Mouse (Mus musculus): ENCODE data around the gene Slc16a4. TPM values are rescaled to one million over a fixed set of nuclear protein-coding genes. Genes with fewer than 3 reads are reported as not detected.
"Not testable (repeated sequence)": the region's sequence is repeated elsewhere in the genome, so short reads cannot be mapped to it uniquely, and the experiment has no call there.

Slc16a4 gene
- total RNA-seq, 1 experiment from 2014 or later = 0.67 TPM

DNA sequence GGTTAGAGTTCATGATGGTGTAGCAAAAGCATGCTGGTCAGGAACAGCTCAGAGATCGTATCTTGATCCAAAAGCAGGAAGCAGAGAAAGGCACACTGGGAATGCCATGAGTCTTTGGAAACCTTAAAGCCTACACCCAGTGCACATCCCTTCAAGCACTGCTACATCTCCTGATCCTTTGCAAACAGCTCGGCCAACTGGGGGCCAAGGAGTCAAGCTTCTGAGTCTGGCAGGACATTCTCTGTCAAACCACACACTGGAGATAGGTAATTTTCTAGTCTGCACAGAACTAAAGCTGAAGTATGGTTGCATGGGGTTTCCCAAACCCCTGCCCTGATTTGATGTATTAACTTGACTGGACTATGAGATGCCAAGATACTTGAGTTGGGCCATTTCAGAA, 4.9 kb upstream of the Slc16a4 start:
- ATAC-seq (replicated peaks; ENCODE audit: insufficient number of reproducible peaks, low FRiP score, low TSS enrichment, poor library complexity, severe bottlenecking) = no peak

DNA sequence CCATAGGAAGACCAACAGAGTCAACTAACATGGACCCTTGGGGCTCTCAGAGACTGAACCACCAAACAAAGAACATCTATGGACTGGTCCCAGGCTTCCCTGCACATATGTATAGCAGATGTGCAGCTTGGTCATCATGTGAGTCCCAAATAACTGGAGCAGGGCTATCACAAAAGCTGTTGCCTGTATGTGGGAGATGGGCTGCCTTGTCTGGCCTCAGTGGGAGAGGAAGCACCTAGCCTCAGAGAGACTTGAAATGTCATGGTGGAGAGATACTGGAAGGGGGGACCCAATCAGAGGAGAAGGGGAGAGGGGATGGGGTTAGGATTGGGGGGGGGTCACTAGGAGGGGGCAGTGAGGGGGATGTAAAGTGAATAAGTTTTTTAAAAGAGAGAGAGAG, 3.7 kb upstream of the Slc16a4 start:
- no peak for ATAC-seq (replicated peaks; ENCODE audit: insufficient number of reproducible peaks, low FRiP score, low TSS enrichment, poor library complexity, severe bottlenecking)

DNA sequence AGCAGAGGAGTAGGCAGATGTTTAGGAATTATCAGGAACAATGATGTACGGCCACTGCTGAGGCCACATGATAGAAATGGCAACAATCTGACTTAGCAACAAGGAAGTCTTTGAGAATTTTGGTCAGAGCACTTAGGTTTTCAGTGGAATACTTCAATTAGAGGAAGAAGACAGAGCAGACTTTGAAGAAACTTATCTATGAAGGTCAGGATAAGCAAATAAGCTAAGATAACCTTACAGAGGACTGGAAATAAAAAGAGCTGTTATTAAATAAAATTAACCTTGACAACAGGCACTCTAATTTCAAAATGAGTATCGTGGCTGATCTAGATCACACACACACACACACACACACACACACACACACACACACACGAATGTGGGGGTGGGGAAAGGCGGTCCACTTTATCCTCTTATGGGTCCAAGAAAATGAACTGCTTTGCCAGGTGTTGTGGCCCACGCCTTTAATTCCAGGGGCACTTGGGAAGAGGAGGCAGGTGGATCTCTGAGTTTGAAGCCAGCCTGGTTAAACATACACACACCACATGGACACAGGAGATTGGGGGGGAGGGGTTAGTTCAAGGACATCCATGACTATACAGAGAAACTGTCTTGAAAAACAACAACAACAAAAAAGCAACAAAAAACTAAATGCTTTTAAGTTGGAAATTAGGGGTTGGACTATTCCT, 4.8 kb downstream of the Slc16a4 start:
- ATAC-seq (replicated peaks; ENCODE audit: insufficient number of reproducible peaks, low FRiP score, low TSS enrichment, poor library complexity, severe bottlenecking) = no peak

DNA sequence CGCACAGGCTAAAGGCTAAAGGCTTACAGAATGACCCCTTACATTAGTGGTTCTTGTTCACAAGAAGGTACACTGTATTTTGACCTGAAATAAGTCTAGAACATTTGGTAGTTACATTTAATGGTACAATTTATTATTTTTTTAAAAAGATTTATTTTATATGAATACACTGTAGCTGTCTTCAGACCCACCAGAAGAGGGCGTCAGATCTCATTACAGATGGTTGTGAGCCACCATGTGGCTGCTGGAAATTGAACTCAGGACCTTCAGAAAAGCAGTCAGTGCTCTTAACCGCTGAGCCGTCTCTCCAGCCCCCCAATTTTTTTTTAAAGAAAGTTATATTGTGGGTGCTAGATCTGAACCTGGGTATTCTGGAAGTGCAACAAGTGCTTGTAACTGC, 5.9 kb downstream of the Slc16a4 start:
- not testable (repeated sequence) for ATAC-seq (replicated peaks; ENCODE audit: insufficient number of reproducible peaks, low FRiP score, low TSS enrichment, poor library complexity, severe bottlenecking)

DNA sequence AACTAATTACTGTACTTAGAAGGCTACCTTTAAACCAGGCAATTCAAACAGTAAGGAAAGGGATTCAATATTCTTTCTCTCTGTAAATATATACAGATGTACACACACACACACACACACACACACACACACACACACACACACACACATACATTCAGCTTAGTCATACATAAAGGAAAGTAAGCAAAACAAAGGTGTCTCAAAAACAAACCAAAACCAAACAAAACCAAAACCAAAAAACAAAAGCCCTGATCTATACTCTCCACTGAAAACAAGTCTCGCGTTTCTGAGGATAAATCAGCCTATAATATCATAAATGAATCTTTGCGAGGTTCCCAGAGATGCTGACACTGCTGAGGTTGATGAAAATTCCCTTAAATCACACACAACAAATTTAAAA, 26.3 kb downstream of the Slc16a4 start:
- ATAC-seq (replicated peaks; ENCODE audit: insufficient number of reproducible peaks, low FRiP score, low TSS enrichment, poor library complexity, severe bottlenecking) = no peak

DNA sequence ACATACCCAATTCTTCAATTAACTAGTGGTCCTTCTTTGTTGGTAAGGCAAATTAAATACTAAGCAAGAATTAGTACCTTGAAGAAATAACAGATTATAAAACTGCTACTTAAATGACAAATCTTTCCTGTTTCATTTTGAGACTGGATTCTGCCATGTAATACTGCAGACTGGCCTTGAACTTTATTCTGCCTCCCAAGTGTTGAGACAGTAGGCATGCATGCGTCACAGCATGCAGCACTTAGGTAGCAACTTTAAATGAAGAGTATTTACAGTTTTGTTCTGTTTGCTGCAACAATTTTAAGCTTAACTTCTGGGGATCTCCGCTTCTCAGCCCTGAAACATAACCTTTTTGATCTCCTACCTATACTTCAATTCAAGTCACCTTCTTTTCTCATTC, 30.1 kb downstream of the Slc16a4 start:
- no peak for ATAC-seq (replicated peaks; ENCODE audit: insufficient number of reproducible peaks, low FRiP score, low TSS enrichment, poor library complexity, severe bottlenecking)

DNA sequence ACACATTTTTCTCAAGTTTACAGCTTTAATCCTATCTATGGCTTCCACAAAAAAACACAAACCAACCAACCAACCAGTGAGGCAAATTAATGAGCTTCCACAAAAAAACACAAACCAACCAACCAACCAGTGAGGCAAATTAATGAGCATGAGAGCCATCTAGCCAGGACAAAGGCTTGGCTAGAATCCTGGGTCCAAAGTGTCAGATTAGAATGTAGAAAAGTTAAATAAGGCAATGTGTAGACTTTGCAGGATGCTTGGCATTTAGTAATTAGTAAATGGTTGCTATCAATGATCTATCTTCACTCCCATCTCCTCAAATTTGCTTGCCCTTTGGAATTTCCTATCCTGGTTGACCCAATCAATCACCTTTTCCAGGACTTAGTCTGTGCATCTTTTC, 30.7 kb downstream of the Slc16a4 start:
- no peak for ATAC-seq (replicated peaks; ENCODE audit: insufficient number of reproducible peaks, low FRiP score, low TSS enrichment, poor library complexity, severe bottlenecking)

DNA sequence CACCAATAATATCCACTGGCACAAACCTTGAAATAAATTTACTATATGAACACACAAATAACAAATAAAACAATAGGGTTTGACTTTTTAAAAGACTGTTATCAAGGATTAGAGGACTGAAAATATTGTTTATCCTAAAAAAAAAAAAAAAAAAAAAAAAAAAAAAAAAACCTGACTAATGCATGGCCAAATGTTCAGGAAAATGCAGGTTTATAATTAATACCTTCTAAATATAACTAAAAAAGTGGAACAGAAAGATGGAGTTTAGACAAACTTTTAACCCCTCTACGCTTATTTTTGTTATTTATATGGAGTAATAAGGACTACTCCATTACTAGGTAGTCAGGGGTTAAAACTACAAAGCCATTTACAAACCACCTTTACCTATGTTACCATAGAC, 35.4 kb downstream of the Slc16a4 start:
- no peak for ATAC-seq (replicated peaks; ENCODE audit: insufficient number of reproducible peaks, low FRiP score, low TSS enrichment, poor library complexity, severe bottlenecking)

DNA sequence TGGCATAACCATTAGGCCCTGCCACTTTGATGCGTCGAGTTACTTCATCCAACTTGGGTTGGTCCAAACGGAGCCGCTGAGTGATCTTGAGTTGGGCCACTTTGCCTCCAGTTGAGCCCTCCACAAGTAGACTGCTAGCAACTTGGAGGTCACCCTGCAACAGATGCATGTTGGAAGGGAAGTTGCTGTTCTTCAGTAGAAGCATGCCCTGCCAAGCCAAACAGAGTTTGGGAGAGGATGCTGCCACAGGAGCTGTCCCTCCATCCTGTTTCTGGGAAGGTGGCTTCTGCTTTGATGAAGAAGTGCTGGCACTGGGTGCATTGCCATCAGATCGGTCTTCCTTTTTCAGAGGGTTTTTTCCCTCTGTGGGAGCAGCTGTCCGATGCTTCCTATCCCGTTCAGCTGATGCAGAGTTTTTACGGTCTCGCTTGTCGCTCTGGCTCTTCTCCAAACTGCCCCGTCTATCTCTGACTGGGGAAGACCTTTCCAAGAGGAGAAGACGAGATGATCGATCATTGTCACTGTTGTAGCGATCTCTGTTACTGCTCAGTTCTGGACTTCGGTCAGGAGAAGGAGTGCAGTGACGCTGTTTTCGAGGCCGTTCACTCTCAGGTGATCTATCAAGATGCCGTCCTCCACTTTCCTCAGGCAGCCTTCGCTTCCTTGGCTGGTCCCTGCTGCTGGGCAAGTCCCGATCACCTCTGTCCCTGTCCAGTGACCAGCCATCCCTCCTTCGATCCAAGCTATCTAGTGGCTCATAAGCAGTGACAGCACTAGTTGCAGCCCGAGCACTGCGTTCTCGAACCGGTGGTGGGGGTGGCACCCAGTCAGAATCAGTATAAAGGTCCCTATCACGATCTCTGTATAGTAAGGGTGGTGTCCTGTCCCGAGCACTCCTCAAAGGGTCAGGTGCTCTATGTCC, 39.7 kb downstream of the Slc16a4 start:
- ATAC-seq (replicated peaks; ENCODE audit: insufficient number of reproducible peaks, low FRiP score, low TSS enrichment, poor library complexity, severe bottlenecking) = no peak

DNA sequence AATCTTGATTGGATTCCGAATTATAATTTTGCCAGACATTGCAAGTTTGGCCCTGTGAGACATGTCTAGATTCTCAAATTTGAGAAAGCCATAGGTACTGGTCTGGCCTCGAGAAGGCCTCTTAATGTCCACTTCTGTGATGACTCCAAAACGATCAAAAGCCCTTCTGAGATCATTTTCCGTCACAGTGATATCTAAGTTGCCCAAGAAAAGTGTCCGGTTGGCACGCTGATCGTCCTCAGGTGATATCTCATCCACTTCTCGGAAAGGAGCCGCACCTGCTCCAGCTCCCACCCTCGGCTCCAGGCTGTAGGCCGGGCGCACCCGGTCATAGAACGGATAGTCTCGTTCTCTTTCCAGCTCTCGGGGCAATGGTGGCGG, 40.7 kb downstream of the Slc16a4 start:
- no peak for ATAC-seq (replicated peaks; ENCODE audit: insufficient number of reproducible peaks, low FRiP score, low TSS enrichment, poor library complexity, severe bottlenecking)

DNA sequence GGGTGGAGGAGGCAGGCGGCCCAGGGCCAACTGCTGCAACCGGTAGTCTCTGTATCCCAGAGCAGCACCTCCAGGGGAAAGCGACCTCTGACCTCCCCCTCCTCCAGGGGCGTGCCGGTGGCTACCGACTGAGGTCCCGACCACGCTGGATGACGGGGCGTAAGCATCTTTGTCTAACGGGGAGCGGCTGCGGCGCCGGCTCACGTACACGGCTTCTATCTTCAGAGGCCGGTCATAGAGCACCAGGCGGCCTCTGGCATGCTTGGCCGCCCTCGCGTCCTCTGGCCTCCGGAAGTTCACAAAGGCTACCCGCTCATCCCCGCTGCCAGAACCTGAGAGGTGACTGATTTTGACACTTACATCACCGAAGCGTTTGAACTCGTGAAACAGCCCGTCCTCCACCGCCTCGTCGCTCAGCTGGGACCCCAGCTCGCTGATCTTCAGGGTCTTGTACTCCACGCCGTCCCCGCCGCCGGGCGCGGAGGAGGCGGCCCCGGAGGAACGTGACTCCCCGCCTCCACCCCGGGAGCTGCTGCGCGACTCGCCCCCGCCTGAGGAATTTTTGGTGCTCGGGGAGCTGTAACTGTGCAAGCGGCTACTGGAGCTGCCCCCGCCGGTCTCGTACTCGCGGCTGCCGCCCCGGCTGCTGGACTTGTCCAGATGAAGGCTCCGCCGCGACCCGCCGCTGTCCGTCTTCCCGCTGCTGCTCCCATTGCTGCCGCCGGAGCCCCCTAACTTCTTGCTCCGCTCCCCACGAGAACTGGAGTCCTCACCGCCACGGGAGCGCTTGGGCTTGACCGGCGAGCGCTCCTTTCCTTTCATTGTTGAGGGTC, 41.3 kb downstream of the Slc16a4 start:
- no peak for ATAC-seq (replicated peaks; ENCODE audit: insufficient number of reproducible peaks, low FRiP score, low TSS enrichment, poor library complexity, severe bottlenecking)

DNA sequence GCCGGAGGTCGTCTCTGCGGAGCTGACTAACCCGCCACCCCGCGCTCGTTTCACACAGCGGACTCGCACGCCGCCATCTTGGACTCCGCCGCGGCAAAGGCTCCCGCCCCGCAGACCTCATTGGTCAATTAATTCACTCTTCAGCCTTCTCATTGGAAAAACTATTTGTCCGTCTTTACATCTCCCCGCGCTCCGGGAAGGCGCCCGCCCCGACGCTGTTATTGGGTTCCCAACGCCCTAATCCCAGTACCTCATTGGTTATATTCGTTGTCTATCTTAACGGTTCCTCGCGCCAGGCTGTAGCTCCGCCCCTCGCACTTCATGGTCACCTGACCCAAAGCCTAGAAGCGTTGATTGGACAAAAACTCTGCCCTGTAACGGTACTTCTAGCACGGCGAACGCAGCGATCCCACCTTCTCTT, 41.9 kb downstream of the Slc16a4 start:
- peak; percentile 88 for ATAC-seq (replicated peaks; ENCODE audit: insufficient number of reproducible peaks, low FRiP score, low TSS enrichment, poor library complexity, severe bottlenecking)

DNA sequence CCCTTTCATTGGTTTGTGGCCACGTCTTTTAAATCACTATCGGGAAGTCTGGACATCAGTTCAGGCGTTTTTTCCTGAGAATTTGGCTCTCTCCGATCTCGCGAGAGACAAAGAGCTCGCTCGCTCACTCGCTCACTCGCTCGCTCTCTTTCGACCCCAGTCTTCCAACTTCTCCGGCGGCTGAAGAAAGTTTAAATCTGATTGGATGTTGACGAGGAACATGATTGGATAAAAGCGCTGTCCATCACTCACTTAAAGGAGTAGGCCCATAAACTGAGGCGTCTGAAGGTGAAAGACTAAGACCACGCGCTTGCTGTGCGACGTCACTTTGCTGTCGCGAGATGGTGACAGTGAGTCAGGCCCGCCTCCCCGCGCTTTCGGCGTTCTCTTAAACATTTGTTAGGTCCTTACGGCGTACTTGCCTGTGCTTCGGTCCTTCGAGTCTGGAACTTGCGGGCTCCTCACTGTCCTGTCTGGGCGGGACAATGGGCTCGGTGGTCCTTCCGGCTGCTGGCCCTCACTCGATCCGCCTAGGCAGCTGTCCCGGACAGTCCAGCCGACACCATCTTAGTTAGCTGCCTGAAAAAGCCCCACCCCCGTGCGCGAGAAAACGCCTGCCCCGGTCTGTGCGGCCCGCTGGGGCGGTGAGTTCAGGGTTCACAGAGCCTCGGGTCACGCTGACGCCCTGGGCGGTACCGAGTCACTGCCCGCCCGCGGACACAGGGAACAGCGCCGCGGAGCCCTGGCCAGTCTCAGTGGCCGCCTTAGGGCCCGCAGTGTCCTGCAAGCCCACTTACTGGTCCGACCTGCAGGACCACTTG, 42.6 kb downstream of the Slc16a4 start, which contains the start of gene Rbm15:
Gene Rbm15, minus strand, starts transcription at position 293 of the 821 bp plus-strand sequence.
- ATAC-seq (replicated peaks; ENCODE audit: insufficient number of reproducible peaks, low FRiP score, low TSS enrichment, poor library complexity, severe bottlenecking) = peak; percentile 79

DNA sequence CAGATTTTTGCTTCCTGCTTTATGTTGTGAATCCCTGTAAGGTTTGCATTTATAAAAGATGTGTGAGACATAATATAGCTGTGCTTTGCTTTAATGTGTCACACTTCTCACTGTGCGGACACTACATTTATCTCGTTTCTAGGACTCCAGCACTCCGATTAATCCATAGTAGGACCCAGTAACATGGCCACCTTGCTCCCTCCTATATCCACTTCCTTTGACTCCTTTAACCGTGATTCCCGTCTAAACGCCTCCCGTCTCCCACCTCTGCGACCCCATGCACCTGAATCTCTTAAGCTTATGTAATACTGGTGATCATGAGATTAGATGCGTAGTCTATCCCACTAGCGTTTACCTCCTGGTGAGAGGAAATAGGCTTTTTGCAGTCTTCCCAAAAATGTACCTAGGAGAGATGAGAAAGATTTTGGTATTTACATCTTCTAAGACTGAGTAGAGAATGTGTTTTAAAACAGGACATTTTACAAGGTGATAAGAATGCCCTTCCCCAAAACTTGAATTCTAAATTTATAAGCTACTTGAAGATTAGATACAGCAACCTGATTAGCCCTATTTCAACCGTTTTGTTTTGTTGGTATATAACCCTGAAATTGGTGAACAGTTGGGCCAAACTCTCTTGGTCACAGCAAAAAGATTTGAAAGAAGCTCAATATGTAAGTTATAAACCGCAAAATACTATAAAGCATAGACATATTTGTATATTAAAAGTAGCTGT, 43.3 kb downstream of the Slc16a4 start:
- no peak for ATAC-seq (replicated peaks; ENCODE audit: insufficient number of reproducible peaks, low FRiP score, low TSS enrichment, poor library complexity, severe bottlenecking)

DNA sequence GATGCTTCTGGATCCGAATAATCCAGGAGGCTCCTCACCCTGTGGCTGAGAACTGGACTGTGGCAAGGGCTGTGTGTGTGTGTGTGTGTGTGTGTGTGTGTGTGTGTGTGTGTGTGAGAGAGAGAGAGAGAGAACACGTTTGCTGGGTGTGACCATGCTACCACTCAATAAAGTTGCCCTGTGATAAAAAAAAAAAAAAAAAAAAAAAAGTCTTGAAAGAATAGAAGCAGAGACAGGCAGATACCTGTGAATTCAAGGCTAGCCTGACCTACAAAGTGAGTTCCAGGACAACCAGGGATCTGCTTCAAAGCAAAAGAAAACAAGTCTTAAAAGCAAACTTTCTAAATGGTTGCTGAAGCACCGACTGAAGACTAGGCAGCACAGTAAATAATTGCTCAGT, 52.9 kb downstream of the Slc16a4 start:
- ATAC-seq (replicated peaks; ENCODE audit: insufficient number of reproducible peaks, low FRiP score, low TSS enrichment, poor library complexity, severe bottlenecking) = no peak

DNA sequence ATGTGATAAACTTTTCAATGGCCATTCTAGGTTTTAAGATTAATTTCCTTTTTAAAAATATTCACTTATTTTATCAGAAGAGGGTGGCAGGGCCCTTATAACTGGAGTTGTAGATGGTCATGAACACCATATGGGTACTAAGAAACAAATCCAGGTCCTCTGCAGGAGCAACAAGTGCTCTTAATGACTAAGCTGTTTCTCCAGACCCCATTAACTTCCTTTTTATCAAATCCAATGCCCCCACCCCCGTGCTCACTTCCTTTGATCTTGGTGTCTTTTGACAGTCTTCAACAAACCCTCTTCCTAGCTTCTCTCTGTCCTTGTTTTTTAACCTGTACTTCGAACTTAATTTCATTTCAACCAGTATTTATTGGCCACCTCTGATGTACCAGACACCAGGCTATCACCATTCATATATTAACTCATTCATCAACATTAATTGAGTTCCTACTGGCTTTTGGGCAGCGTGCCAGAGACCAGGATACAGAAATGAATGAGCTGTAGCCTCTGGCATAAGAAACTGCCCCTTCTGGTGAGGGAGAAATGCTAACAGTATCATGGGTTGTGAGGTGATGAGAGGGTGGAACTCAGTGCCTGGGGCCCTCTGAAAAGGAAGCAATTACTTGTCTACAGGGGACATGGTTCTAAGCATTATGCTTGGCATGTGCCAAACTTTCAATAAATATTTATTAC, 54.1 kb downstream of the Slc16a4 start:
- no peak for ATAC-seq (replicated peaks; ENCODE audit: insufficient number of reproducible peaks, low FRiP score, low TSS enrichment, poor library complexity, severe bottlenecking)

DNA sequence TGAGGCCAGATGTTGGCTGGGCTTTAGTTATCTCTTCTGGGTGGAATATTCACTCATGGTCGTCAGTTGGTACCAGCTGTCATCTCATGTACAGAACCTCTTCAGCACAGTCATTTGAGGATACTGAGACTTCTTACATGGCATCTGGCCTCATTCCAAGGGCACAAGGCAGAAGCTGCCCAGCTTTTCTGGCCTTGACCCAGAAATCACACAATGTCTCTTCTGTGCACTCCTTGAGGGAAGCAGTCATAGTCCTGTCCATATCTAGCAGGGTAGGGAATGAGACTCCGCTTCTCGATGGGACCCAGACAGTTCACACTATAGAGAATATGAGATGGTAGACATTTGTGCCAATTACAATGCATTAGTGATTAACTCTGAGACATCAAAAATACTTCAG, 58.0 kb downstream of the Slc16a4 start:
- ATAC-seq (replicated peaks; ENCODE audit: insufficient number of reproducible peaks, low FRiP score, low TSS enrichment, poor library complexity, severe bottlenecking) = no peak
